Mouse (Mus musculus) urinary bladder, adult 18-20 months (tissue): ENCODE measurements around the gene Hist1h2ae.
"Not testable (repeated sequence)": the region's sequence is repeated elsewhere in the genome, so short reads cannot be mapped to it uniquely, and the experiment has no call there.

ENCODE experiments used
- DNase-seq, 2 experiments: peaks; one replicate each; pipeline ENCODE4 v3.0.0; 2022; ENCODE audit warnings: low spot score in 2 of 2, mixed read lengths in 2 of 2

Hist1h2ae gene

DNA sequence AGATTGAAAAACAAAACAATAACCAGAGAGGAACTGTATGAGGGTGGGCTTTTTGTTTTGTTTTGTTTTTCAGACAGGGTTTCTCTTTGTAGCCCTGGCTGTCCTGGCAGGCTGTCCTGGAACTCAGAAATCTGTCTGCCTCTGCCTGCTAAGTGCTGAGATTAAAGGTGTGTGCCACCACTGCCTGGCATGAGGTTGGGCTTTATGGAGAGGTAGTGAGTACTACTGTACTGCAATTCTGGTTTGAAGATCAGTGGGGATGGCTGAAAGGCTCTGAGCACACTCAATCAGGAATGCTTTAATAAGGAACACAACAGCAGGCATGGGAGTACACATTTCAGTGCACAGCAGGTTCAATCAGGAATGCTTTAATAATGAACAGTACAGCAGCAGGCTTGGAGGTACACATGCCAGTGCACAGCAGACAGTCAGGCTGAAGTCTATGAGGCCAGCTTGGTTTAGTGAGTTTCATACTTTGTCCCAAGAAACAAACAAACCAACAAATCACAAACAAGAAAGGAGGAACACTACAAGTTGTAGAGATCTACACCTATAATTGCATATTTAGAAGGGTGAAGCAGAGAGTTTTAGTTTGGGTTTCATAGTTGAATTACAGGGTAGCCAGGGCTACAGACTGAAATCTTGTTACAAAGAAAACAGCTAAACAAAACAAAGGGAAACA is 12.5 kb upstream of the Hist1h2ae start:
- DNase-seq: no peak

GRCm38 (mm10) chr13:23582219-23583056 is 11.4 kb upstream of the Hist1h2ae start:
- DNase-seq: no peak

DNA sequence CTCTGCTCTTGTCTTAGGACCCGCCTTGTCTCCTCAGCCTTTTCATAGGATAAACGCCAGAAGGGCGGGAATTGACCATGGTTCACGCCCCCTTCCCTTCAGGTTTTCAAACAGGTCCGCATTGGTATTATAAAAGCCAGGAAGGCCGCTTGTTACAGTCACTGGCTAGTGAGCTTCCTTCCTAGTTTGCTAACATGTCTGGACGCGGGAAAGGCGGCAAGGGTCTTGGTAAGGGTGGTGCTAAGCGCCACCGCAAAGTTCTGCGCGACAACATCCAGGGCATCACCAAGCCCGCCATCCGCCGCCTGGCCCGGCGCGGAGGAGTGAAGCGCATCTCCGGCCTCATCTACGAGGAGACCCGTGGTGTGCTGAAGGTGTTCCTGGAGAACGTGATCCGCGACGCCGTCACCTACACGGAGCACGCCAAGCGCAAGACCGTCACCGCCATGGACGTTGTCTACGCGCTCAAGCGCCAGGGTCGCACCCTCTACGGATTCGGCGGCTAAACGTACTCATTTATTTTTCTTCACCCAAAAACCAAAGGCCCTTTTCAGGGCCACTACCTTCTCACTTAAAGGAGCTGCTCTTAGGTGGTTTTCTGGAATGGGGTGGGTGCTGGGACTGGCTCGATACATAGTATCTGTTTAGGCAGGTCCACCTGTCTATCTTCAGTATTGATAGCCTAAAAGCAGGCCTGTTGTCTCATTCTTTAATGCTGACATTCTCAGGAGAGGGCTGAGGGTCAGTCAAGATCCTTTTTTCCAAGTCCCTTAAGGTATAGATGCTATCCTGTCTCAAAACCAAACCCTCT is 10.6 kb upstream of the Hist1h2ae start, which contains the start of gene Hist1h4d:
TSS of gene Hist1h4d (plus strand) at position 191 of the 811 bp plus-strand sequence.
- DNase-seq: peak; percentile 95 to 96

DNA sequence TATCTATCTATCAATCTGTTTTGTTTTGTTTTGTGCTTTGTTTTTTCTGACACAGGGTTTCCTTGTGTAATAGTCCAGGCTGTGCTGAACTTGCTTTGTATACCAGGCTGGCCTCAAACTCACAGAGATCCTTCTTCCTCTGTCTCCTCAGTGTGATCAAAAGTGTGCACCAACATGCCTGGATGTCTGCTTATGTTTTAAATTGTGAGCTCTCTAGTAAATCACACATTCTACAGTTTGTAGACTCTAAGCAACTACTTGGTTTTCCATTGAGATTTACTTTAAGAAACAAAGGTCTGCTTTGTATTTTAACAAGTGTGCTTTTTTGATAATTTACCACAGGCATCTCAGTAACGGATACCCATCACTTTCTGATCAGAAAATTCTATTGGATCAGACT is 6.8 kb upstream of the Hist1h2ae start:
- DNase-seq: no peak

GRCm38 (mm10) chr13:23576906-23577639 is 6.1 kb upstream of the Hist1h2ae start:
- no peak for DNase-seq

DNA sequence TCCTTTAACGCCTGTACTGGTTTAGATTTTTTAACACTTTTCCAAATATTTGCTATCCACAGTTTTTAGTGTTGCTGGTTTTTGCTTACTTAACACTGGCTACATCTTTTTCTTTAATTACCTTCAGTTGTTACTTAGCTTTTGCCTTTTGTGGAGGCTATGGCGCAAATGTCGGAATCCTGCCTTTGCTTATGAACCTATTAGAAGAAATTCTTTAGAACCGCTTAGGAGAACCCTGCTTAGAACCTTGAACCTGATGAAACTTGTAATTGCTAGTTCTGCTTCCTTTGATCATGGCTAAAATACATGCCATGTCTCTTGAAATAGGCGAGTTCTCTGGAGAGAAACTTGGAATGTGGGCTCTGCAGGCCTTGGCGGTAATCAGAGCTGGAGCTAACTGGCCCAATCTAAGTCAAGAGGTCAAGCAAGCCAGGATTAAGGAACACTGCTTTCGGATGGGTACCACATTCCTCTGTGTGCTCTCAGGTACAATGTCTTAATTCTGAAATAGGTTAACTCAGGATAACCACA is 5.4 kb upstream of the Hist1h2ae start:
- no peak for DNase-seq

GRCm38 (mm10) chr13:23575864-23576313 is 4.9 kb upstream of the Hist1h2ae start:
- DNase-seq: not testable (repeated sequence)

- DNase-seq: peak in 1 of 2 experiments; percentile 25
Observed at GRCm38 (mm10) chr13:23575271-23575851, 4.3 kb upstream of the Hist1h2ae start, which contains the start of gene Hist1h3d. Gene Hist1h3d, plus strand, starts transcription at chr13:23575763.

- not testable (repeated sequence) for DNase-seq
Observed at GRCm38 (mm10) chr13:23574546-23575170, 3.6 kb upstream of the Hist1h2ae start.

DNA sequence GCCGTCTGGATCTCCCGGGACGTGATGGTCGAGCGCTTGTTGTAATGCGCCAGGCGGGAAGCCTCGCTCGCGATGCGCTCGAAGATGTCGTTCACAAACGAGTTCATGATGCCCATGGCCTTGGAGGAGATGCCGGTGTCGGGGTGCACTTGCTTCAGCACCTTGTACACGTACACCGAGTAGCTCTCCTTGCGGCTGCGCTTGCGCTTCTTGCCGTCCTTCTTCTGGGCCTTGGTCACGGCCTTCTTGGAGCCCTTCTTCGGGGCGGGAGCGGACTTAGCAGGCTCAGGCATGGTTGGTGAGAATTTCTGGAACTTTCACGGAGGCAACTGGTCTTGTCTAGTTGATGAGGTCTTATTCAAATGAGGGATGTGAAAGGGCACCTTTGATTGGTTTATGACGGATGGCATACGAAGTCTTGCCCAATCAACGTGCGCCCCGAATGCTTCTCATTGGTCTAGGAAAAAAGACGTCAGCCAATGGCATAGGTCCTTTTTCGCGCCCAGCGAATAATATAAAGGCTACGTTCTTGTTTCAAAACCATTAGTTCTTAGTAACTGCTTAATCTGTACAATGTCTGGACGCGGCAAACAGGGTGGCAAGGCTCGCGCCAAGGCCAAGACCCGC is 3.0 kb upstream of the Hist1h2ae start, which contains the start of the genes Hist1h2bf and Hist1h2ad:
TSS of gene Hist1h2bf (minus strand) at position 299 of the 627 bp plus-strand sequence.
TSS of gene Hist1h2ad (plus strand) at position 484 of the 627 bp plus-strand sequence.
- DNase-seq: peak; percentile 44 to 81

GRCm38 (mm10) chr13:23573034-23573897 is 2.2 kb upstream of the Hist1h2ae start:
- not testable (repeated sequence) for DNase-seq

DNA sequence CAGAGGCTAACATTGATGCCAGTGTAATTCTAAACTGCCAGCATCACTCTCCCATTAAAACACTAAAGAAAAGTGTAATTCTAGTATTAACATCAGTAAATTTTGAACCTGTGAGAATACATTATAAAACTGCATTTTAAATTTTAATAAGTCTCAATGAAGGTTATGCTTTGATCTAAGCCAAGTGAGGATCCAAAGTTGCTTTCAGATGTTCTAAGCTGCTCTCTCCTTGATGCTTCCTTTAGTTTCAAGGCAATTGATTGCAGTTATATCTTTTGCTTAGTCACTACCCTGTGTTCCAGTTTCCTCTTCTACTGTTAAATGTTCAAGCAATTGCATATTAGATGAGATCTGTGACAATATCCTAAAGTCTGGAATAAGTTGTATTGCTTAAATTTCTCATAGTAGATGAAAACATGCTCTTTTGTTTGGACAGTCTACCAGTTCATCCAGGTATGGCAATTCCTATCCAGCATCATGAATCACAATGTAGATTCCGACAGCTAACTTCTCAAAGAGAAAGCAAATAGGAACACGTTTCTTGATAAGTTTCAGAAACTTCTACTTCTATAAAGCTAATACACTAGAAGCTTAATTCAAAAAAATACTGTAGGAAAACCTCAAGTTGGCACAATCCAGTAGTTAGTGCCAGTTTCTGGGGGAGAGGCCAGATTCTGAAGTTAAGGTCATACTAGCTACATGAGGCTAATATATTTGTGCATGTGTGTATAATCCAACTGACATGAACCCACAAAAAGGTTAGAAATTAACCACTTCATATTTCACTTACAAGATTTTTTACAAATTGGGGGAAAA is 1.4 kb upstream of the Hist1h2ae start:
- DNase-seq: no peak

DNA sequence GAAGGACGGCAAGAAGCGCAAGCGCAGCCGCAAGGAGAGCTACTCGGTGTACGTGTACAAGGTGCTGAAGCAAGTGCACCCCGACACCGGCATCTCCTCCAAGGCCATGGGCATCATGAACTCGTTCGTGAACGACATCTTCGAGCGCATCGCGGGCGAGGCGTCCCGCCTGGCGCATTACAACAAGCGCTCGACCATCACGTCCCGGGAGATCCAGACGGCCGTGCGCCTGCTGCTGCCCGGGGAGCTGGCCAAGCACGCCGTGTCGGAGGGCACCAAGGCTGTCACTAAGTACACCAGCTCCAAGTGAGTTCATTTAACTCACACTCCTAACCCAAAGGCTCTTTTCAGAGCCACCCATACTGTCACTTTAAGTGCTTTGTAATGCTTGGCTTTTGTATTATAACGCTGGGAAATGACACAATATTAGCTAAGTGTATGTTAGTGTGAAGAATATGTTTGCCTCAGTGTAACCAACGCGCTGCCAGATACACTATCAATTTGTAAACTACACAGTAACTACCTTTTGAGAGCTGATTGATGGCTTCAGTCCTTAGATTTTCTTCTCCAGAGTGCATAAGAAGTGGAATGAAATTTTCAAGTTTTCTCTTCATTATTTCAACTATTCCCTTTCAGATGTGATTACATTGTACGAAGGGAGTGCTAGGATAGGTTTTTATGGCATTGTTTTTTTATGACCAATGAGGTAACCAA is 641 bp upstream of the Hist1h2ae start:
- not testable (repeated sequence) for DNase-seq

DNA sequence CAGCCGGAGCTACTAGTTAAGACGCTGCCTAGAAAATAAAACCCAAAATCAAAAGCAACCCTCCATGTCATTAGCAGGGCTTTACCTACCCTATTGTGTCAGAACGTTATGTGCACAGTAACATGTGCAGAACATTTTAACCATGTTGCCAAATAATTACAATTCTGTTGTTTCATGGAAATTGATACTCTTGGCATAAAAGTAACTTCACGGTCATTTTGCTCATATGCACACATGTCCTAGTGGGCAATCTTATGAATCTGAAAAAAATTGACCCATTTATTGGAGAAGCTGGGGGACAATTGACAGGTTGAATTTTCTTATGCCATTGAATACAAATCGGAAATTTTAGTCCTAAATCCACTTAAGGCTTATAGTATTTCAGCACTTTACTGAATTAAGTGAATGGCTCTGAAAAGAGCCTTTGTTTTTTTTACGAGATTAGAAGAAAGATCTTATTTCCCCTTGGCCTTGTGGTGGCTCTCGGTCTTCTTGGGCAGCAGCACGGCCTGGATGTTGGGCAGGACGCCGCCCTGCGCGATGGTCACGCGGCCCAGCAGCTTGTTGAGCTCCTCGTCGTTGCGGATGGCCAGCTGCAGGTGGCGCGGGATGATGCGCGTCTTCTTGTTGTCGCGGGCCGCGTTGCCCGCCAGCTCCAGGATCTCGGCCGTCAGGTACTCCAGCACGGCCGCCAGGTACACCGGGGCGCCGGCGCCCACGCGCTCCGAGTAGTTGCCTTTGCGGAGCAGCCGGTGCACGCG is 579 bp downstream of the Hist1h2ae start:
- DNase-seq: not testable (repeated sequence)

GRCm38 (mm10) chr13:23564482-23564881 is 6.5 kb downstream of the Hist1h2ae start:
- DNase-seq: no peak
